Mouse (Mus musculus): Measurements from ENCODE around the gene Macrod1.

- no peak for TF ChIP-seq CTCF (IDR thresholded peaks at IDR 0.05)
- no peak for TF ChIP-seq EP300 (IDR thresholded peaks at IDR 0.05)
Measured at GRCm38 (mm10) chr19:7187157-7187556, 130.5 kb downstream of the Macrod1 start.

Data from lung, postnatal 0 days (tissue).